Mouse (Mus musculus) bone marrow, adult 2 months (tissue): ENCODE measurements around the gene Glod5. TPM values are rescaled to one million over a fixed set of nuclear protein-coding genes. Genes with fewer than 3 reads are reported as not detected.

Experiments used
- H3K27ac ChIP-seq: fragments of 200-500 bp; 2 replicates; pipeline ENCODE4 v1.5.1; 2012; ENCODE audit warnings: low read depth, mild to moderate bottlenecking, control low read depth, inconsistent platforms, low read length; ENCODE audit not compliant: control insufficient read depth, poor library complexity, insufficient read depth
- H3K4me1 ChIP-seq: fragments of 200-500 bp; 2 replicates; pipeline ENCODE4 v1.6.1; 2011; ENCODE audit warnings: low read length; ENCODE audit not compliant: control insufficient read depth, insufficient read depth
- H3K4me3 ChIP-seq: fragments of 200-500 bp; replicated peaks from 2 replicates; pipeline ENCODE3; 2011; ENCODE audit warnings: mild to moderate bottlenecking, low read depth, low read length, control low read depth; ENCODE audit not compliant: control insufficient read depth
- CTCF ChIP-seq: fragments of 200-500 bp; IDR thresholded peaks from 2 replicates; pipeline ENCODE4 v1.5.1; 2011; ENCODE audit warnings: low read length, control low read depth; ENCODE audit not compliant: control insufficient read depth, insufficient read depth
- POLR2A ChIP-seq: fragments of 200-500 bp; IDR thresholded peaks from 2 replicates; pipeline ENCODE4 v1.6.1; 2011; ENCODE audit warnings: low read depth, mild to moderate bottlenecking, control low read depth, low read length, borderline replicate concordance; ENCODE audit not compliant: control insufficient read depth
- WGBS: fragments of 180-500 bp; shearing (Covaris S2); methylation state at CpG from one replicate; pipeline ENCODE4 v1.1.7; 2018; 5-methylcytosine and 5-hydroxymethylcytosine counted together
- polyA plus RNA-seq: library from polyadenylated mRNA; stranded (reverse); fragments of >200 nt; gene quantifications from 2 replicates; pipeline ENCODE4 v1.2.4, GENCODE M21; 2011; ENCODE audit warnings: low replicate concordance; ENCODE audit not compliant: missing spikeins, insufficient read depth, insufficient read length

Glod5 gene
- polyA plus RNA-seq, 1 experiment: not detected

DNA sequence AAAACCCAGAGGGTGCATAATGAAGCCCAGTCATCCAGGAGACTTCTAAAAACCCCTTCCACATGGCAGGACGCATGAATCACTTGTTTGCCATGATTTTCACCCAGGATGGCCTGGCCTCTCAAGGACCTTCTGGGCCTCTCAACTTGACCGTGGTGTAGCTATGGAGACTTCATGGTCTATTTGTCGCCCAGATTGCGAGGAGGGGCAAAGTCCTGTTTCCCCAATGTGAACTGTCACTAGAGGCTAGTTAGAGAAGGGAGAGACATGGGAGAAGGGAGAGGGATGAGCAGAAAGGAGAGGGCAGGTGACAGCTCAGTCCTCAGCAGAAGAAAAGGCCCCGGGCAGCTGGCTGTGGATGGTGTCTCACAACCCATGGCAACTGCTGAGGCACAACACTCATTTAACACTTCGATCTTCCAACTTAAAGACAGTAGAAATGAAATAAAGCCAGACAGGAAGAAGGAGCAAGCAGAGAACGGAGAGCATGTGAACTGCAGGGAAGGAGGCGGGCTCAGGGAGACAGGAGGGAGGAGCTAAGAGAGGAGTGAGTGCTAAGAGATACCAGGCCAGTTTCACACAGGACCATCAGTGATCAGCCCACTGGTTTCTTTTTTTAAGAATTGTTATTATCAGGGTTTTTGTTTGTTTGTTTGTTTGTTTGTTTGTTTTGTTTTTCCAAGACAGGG is 25.8 kb downstream of the Glod5 start:
- WGBS: 50% methylated on average over 8 of the region's 8 CpGs
- TF ChIP-seq POLR2A: no peak
- no peak for TF ChIP-seq CTCF
- Histone ChIP-seq H3K27ac (peak overlapping the region; percentile 61), H3K4me1 (no peaks in the 10 kb centered on the region; the same call in none of the 2 replicates), H3K4me3 (no peak overlapping the region)

DNA sequence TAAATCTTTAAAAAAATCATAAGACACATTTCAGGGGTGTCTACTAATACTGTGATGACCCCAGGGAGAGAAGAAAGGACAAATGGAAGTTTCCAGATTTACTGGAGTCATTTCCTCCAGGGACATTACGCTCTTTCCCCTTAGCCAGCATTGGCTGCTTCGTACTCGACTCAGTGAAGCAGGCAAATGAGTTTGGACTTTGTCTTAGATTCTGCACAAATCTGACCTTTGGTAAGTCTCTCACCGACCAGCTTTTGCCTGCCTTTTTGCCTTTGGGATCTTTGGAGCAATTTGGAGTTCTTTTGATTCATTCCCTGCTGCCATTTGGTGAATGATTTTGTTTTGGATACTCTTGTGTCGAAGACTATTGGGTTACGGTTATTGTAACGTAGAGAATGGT is 36.9 kb downstream of the Glod5 start:
- no peak overlapping the region for H3K4me3 ChIP-seq
- no peaks in the 10 kb centered on the region for H3K4me1 ChIP-seq
- H3K27ac ChIP-seq: no peak overlapping the region
- TF ChIP-seq POLR2A (no peak), CTCF (no peak)
- 90% methylated on average over 7 of the region's 7 CpGs for WGBS

DNA sequence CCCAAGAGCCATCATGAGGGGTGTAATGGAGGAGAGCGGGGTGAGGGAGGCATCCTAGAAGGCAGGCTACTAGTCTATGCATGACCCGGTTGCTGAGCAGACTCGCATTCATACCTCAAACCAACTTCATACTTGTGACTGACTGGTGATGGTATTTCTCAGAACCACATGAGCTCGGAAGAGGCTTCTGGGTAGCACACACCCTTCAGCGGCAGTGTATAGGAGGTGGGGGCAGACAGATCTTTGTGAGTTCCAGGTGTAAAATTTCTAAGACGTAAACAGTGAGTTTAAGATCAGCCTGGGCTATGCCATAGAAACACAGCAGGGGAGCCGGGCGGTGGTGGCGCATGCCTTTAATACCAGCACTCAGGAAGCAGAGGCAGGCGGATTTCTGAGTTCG is 40.4 kb downstream of the Glod5 start, which contains the start of gene Gata1:
Gene Gata1, minus strand, starts transcription at position 180 of the 400 bp plus-strand sequence.
- no peaks in the 10 kb centered on the region for H3K4me1 ChIP-seq
- H3K4me3 ChIP-seq: no peak within 1 kb of the TSS
- no peak within 1 kb of the TSS for H3K27ac ChIP-seq
- TF ChIP-seq POLR2A (no peak), CTCF (no peak)
- 90% methylated on average over 11 of the region's 11 CpGs for WGBS

DNA sequence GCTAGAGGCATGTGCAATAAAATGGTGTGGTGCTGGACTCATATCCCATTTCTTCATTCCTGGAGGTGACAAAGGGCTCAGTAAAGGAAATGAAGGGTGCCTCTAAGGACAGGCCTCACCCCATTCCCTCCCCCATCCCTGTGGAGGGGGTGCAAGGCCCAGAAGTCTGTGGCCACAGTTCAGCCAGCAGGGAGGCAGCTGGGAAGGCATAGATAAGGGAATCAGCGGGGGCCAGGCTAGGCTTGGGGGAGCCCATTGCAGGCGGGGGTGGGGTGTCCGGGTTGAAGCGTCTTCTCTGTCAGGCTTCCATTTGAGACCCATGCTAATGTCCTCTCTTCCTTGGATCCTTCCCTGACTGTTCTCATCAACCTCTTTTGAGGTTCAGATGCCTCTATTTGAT is 47.0 kb downstream of the Glod5 start:
- Histone ChIP-seq H3K4me3 (no peak overlapping the region), H3K27ac (peak overlapping the region; percentile 63), H3K4me1 (no peaks in the 10 kb centered on the region; the same call in 1 of the 2 replicates)
- 66% methylated on average over 4 of the region's 4 CpGs for WGBS
- TF ChIP-seq CTCF (no peak), POLR2A (no peak)

DNA sequence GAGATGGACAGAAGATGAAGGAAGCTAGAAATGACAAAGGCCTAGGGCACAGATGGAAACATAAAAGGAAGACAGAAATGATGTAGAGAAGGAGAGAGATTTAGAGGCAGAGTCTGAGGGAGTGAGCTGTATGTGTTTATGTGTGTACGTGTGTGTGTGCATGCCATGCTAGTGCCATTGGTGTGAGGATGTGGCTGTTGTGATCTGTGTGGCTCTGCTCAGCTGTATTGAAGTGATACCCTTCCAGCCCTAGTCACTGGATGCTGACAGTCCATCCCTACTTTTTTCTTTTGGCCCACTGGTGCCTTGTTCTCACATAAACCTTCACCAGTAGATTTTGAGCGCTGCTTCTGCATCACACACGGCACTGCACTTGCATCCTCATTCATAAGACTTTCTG is 49.4 kb downstream of the Glod5 start:
- peak overlapping the region; percentile 47; the same call in 1 of the 2 replicates for H3K27ac ChIP-seq
- 76% methylated on average over 3 of the region's 3 CpGs for WGBS

DNA sequence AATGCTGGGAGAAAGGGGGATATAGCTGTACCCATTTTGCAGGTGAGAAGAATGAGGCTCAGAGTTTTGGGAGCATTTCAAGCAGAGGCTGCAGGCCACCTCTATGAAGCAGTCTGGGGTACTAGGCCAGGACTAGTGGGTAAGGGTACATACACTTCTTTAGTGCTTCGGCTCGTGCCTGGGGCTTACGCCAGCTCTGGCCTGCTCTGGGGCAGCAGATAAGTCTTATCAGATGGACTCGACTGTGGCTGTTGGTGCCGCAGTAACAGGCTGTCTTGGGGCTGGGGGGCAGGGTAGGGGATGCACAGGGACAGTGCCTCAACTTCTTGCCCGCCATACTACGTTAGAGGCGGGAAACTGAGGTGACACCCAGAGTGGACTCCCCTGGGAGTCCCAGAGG is 50.1 kb downstream of the Glod5 start:
- TF ChIP-seq POLR2A (peak; percentile 25; the same call in 1 of the 2 replicates), CTCF (no peak)
- Histone ChIP-seq H3K4me3 (peak overlapping the region; percentile 51), H3K27ac (peak overlapping the region; percentile 63), H3K4me1 (no peaks in the 10 kb centered on the region; the same call in 1 of the 2 replicates)
- 59% methylated on average over 8 of the region's 8 CpGs for WGBS

More for the DNA sequence above, 49.4 kb downstream of the Glod5 start:
- TF ChIP-seq CTCF (no peak), POLR2A (no peak)
- Histone ChIP-seq H3K4me1 (no peaks in the 10 kb centered on the region; the same call in 1 of the 2 replicates), H3K4me3 (peak overlapping the region; percentile 45)

DNA sequence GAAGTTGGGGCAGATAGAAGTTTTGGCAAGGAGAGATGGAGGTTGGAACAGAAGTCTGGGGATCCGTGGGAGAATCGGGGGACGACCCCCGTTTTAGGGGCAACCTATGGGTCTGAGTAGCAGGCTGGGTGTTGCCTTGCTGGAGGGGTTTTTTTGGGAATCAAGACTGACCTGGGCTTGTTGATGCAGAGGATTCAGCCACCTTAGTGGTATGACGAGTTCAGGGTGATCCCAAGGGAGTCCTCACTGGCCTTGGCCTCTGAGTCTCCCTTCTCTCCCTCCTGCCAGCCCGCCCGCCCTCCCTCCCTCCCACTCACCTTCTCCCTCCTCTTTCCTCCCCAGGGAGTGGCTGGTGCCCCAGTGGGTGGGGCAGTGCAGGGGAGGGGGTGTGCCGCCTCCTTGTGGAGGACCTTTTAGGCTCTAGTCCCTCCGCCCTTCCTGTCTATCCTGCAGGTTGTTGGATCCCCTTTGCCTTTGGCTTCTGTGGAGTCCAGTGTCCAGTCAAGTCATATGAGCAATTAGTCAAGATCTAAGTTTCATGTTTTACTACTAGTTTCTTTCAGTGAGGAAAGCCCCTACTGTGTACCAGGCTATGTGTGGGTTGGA is 50.6 kb downstream of the Glod5 start:
- peak overlapping the region; percentile 70 for H3K4me3 ChIP-seq
- peak overlapping the region; percentile 63 for H3K27ac ChIP-seq
- no peak for TF ChIP-seq CTCF
- peak; percentile 26; the same call in 1 of the 2 replicates for TF ChIP-seq POLR2A
- no peaks in the 10 kb centered on the region; the same call in 1 of the 2 replicates for H3K4me1 ChIP-seq
- WGBS: 56% methylated on average over 9 of the region's 9 CpGs

DNA sequence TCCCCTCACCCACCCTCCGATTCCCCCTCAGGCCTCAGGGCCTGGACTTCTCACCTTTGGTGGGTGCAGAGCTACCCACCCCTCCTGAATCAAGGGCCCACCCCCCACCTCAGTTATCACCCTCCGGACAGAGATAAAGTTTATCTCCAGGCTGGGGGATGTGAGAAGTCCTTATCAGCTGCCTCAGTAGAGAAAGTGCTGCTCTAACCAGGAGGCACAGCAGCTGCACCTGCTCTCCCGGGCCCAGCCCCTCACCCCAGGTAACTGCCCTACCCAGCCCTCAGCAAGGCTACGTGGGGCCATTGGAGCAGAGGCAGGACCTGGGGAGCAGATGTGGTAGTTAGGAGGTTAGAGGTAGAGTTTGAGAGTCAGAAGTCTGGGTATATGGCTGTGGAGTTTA is 52.1 kb downstream of the Glod5 start:
- Histone ChIP-seq H3K4me3 (peak overlapping the region; percentile 90), H3K27ac (peak overlapping the region; percentile 78), H3K4me1 (no peaks in the 10 kb centered on the region; the same call in 1 of the 2 replicates)
- WGBS: 54% methylated on average over 4 of the region's 4 CpGs
- TF ChIP-seq CTCF (no peak), POLR2A (peak; percentile 24; the same call in 1 of the 2 replicates)
